Comparison of ENCODE assay signal across 9 mouse cellular contexts in the genomic region with DNA sequence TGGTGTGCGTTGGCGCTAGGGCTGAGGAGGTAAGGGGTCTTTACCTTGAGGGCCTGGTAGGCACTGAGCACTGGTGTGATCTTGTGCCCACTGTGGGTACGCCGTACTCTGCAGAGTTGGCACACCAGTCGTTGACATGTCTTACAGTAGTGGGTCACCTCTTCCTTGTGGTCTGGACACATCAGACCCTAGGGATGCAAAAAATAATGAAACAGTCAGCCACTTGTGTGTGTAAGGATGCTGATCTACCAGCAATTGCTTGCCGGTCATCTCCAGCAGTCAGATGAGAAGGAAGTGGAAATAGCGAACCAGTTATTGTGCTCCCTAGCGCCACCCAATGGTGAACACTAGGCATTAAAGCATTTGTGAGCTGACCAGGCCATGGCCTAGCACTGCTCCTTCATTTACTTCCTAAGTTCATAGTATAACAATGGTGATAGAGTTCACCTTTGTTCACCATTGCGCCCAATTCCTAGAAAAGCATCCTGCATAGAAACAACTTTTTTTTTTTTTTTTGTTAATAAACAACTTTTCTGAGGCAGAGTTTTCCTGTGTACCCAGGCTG. TPM values are rescaled to one million over a fixed set of nuclear protein-coding genes. Genes with fewer than 3 reads are reported as not detected.
A peak's percentile ranks its signal among the peaks of the same experiment; 100 is the strongest.
DNase-seq lines count a peak whose midpoint lies in the region; ATAC-seq lines count a peak whose summit lies in the region.
"Had no signal": no experiment of that assay in that cellular context is flagged by ENCODE, and none has a peak within 500 bp of the region (broad histone marks: within the 10 kb centered on the region; RNA-seq: fewer than 3 reads in every experiment).

No protein-coding gene starts in this region.

- H3K4me2 ChIP-seq in midbrain, embryonic 11.5 days = no peak overlapping the region
- no peak overlapping the region for H3K4me2 ChIP-seq in midbrain, embryonic 13.5 days (replicated peaks)
- H3K4me2 ChIP-seq: heart, embryonic 13.5 days had no signal

- 68% methylated on average over 9 of the region's 9 CpGs for WGBS in midbrain, embryonic 11.5 days
- WGBS in midbrain, embryonic 13.5 days = 72% methylated on average over 9 of the region's 9 CpGs

- no peaks in the 10 kb centered on the region; the same call in 1 of the 2 replicates for H3K27me3 ChIP-seq in midbrain, embryonic 11.5 days (ENCODE audit: control insufficient read depth, insufficient read depth, low read length)
- no peaks in the 10 kb centered on the region for H3K27me3 ChIP-seq in midbrain, embryonic 13.5 days

- ATAC-seq in midbrain, embryonic 11.5 days (ENCODE audit: low FRiP score) = no peak
- ATAC-seq in midbrain, embryonic 13.5 days = no peak
- no peak for ATAC-seq in activated CD4-positive, CD25-positive, alpha-beta regulatory T cell, adult 4 months

- H3K4me3 ChIP-seq in midbrain, embryonic 11.5 days (ENCODE audit: low read depth, low read length) = no peak overlapping the region
- H3K4me3 ChIP-seq in midbrain, embryonic 13.5 days (replicated peaks) = no peak overlapping the region
- H3K4me3 ChIP-seq: heart, embryonic 13.5 days had no signal

- H3K4me1 ChIP-seq in midbrain, embryonic 11.5 days (ENCODE audit: control insufficient read depth, insufficient read depth, low read length) = peaks cover 29% of the 10 kb centered on the region
- peaks cover 41% of the 10 kb centered on the region for H3K4me1 ChIP-seq in midbrain, embryonic 13.5 days (replicated peaks)

- no peak overlapping the region for H3K9ac ChIP-seq in midbrain, embryonic 11.5 days (ENCODE audit: low read length)
- no peak overlapping the region for H3K9ac ChIP-seq in midbrain, embryonic 13.5 days (replicated peaks)
- H3K9ac ChIP-seq: heart, embryonic 13.5 days had no signal

- H3K27ac ChIP-seq in midbrain, embryonic 11.5 days (ENCODE audit: low read depth, low read length) = no peak overlapping the region
- H3K27ac ChIP-seq in midbrain, embryonic 13.5 days = no peak overlapping the region
- H3K27ac ChIP-seq: heart, embryonic 13.5 days had no signal

- H3K36me3 ChIP-seq in midbrain, embryonic 11.5 days (ENCODE audit: control insufficient read depth, insufficient read depth, low read length) = no peaks in the 10 kb centered on the region; the same call in 1 of the 2 replicates
- peaks cover 50% of the 10 kb centered on the region for H3K36me3 ChIP-seq in midbrain, embryonic 13.5 days

- no peaks in the 10 kb centered on the region for H3K9me3 ChIP-seq in midbrain, embryonic 11.5 days (ENCODE audit: control insufficient read depth, low read length)
- H3K9me3 ChIP-seq in midbrain, embryonic 13.5 days = no peaks in the 10 kb centered on the region
- H3K9me3 ChIP-seq: heart, embryonic 13.5 days had no signal

- peak; percentile 77 for DNase-seq in embryo, embryonic 10 days (ENCODE audit: low spot score)
- no peak for DNase-seq in embryo, embryonic 9.5 days (ENCODE audit: extremely low spot score)
- peak; percentile 90 for DNase-seq in midbrain, embryonic 11.5 days (ENCODE audit: low spot score, missing footprints)
- peak; percentile 75 to 82 for DNase-seq in cerebellum, adult 18-20 months
- peak; percentile 73 to 78 for DNase-seq in kidney, adult 8-10 months
- DNase-seq in monocyte, adult 2 months (ENCODE audit: low read depth in 1 of 2, low spot score in 2 of 2) = peak; percentile 53 to 73

RNA-seq across cellular contexts. Expression of gene Krtcap2, which starts 3.4 kb away (rescaled TPM):
- polyA plus RNA-seq in midbrain, embryonic 11.5 days (2014; fragmentation: Nextera tagmentation; extraction: Ambion mirVana) = 261 and 270 TPM in 2 replicates
- 205 and 209 TPM in 2 replicates for polyA plus RNA-seq in midbrain, embryonic 13.5 days (2015; fragmentation: Nextera tagmentation; extraction: Ambion mirVana)
- polyA plus RNA-seq in activated CD4-positive, CD25-positive, alpha-beta regulatory T cell, adult 4 months (2017; shearing (Covaris generic)) = 100 to 1,000 TPM; 275 to 319 TPM

RNA-seq across cellular contexts. Expression of gene Trim46, which starts 3.7 kb away (rescaled TPM):
- 7.1 and 8.5 TPM in 2 replicates for polyA plus RNA-seq in midbrain, embryonic 11.5 days (2014; fragmentation: Nextera tagmentation; extraction: Ambion mirVana)
- 58.6 and 59.4 TPM in 2 replicates for polyA plus RNA-seq in midbrain, embryonic 13.5 days (2015; fragmentation: Nextera tagmentation; extraction: Ambion mirVana)
- polyA plus RNA-seq in activated CD4-positive, CD25-positive, alpha-beta regulatory T cell, adult 4 months (2017; shearing (Covaris generic)) = 1 to 10 TPM; 2.1 to 3.4 TPM

RNA-seq across cellular contexts. Expression of gene Muc1, which starts 13.6 kb away (rescaled TPM):
- 2.7 and 4.4 TPM in 2 replicates for polyA plus RNA-seq in midbrain, embryonic 11.5 days (2014; fragmentation: Nextera tagmentation; extraction: Ambion mirVana)
- polyA plus RNA-seq in midbrain, embryonic 13.5 days (2015; fragmentation: Nextera tagmentation; extraction: Ambion mirVana) = 3.2 and 3.4 TPM in 2 replicates
- polyA plus RNA-seq in activated CD4-positive, CD25-positive, alpha-beta regulatory T cell, adult 4 months (2017; shearing (Covaris generic)) = under 1 TPM; 0.88 to 0.97 TPM

RNA-seq across cellular contexts. Expression of gene Mtx1, which starts 15.5 kb away (rescaled TPM):
- polyA plus RNA-seq in midbrain, embryonic 11.5 days (2014; fragmentation: Nextera tagmentation; extraction: Ambion mirVana) = 174 and 179 TPM in 2 replicates
- polyA plus RNA-seq in midbrain, embryonic 13.5 days (2015; fragmentation: Nextera tagmentation; extraction: Ambion mirVana) = 158 and 165 TPM in 2 replicates
- 100 to 1,000 TPM in 1 of 2 experiments, 10 to 100 TPM in 1; 90.7 to 112 TPM for polyA plus RNA-seq in activated CD4-positive, CD25-positive, alpha-beta regulatory T cell, adult 4 months (2017; shearing (Covaris generic))

RNA-seq across cellular contexts. Expression of gene Dpm3, which starts 16.7 kb away (rescaled TPM):
- polyA plus RNA-seq in midbrain, embryonic 11.5 days (2014; fragmentation: Nextera tagmentation; extraction: Ambion mirVana) = 83.0 and 87.2 TPM in 2 replicates
- 74.6 and 75.9 TPM in 2 replicates for polyA plus RNA-seq in midbrain, embryonic 13.5 days (2015; fragmentation: Nextera tagmentation; extraction: Ambion mirVana)
- 100 to 1,000 TPM; 124 to 160 TPM for polyA plus RNA-seq in activated CD4-positive, CD25-positive, alpha-beta regulatory T cell, adult 4 months (2017; shearing (Covaris generic))
